Mouse (Mus musculus): Measurements from ENCODE around the gene Slc26a3. TPM values are rescaled to one million over a fixed set of nuclear protein-coding genes. Genes with fewer than 3 reads are reported as not detected.
A peak's percentile ranks its signal among the peaks of the same experiment; 100 is the strongest.
"Not testable (repeated sequence)": the region's sequence is repeated elsewhere in the genome, so short reads cannot be mapped to it uniquely, and the experiment has no call there.

Gene Slc26a3
- polyA plus RNA-seq, 1 experiment from 2014 or later, result not detected

- 44% methylated on average over 6 of the region's 6 CpGs for WGBS
- no peak overlapping the region for H3K4me2 ChIP-seq
- no peak overlapping the region for H3K27ac ChIP-seq (replicated peaks)
- ATAC-seq (ENCODE audit: extremely low read depth, insufficient number of reproducible peaks, low FRiP score, low TSS enrichment), result no peak
- H3K4me3 ChIP-seq, result no peak overlapping the region
- H3K27me3 ChIP-seq (replicated peaks), result 0 out of 2 replicates have a peak, but pooled peaks cover 6% of the 10 kb centered on the region
- H3K9ac ChIP-seq, result no peak overlapping the region
- H3K4me1 ChIP-seq, result 0 out of 2 replicates have a peak, but pooled peaks cover 7% of the 10 kb centered on the region
- H3K36me3 ChIP-seq, result no peaks in the 10 kb centered on the region
- H3K9me3 ChIP-seq, result no peaks in the 10 kb centered on the region
Measured at GRCm38 (mm10) chr12:31437791-31438190, 47.1 kb downstream of the Slc26a3 start.

- H3K27me3 ChIP-seq (replicated peaks), result 0 out of 2 replicates have a peak, but pooled peaks cover 6% of the 10 kb centered on the region
- H3K36me3 ChIP-seq, result no peaks in the 10 kb centered on the region
- no peak overlapping the region for H3K4me3 ChIP-seq
- peaks cover 21% of the 10 kb centered on the region for H3K4me1 ChIP-seq
- H3K9ac ChIP-seq, result no peak overlapping the region
- no peaks in the 10 kb centered on the region for H3K9me3 ChIP-seq
- no peak overlapping the region for H3K4me2 ChIP-seq
- ATAC-seq (ENCODE audit: extremely low read depth, insufficient number of reproducible peaks, low FRiP score, low TSS enrichment), result no peak
- 80% methylated on average over 2 of the region's 2 CpGs for WGBS
- no peak overlapping the region for H3K27ac ChIP-seq (replicated peaks)
Measured at GRCm38 (mm10) chr12:31439612-31440011, 48.9 kb downstream of the Slc26a3 start.

GRCm38 (mm10) chr12:31444131-31444546, 53.5 kb downstream of the Slc26a3 start:
- peaks cover 6% of the 10 kb centered on the region; the same call in 1 of the 2 replicates for H3K27me3 ChIP-seq (replicated peaks)
- H3K4me2 ChIP-seq, result peak overlapping the region; percentile 70
- H3K9ac ChIP-seq, result no peak overlapping the region
- no peaks in the 10 kb centered on the region for H3K36me3 ChIP-seq
- 1% methylated on average over 11 of the region's 11 CpGs for WGBS
- no peaks in the 10 kb centered on the region for H3K9me3 ChIP-seq
- no peak; the same call in 1 of the 2 replicates for ATAC-seq (ENCODE audit: extremely low read depth, insufficient number of reproducible peaks, low FRiP score, low TSS enrichment)
- peaks cover 18% of the 10 kb centered on the region for H3K4me1 ChIP-seq
- peak overlapping the region; percentile 42 for H3K4me3 ChIP-seq
- no peak overlapping the region for H3K27ac ChIP-seq (replicated peaks)

- H3K36me3 ChIP-seq, result no peaks in the 10 kb centered on the region
- ATAC-seq (ENCODE audit: extremely low read depth, insufficient number of reproducible peaks, low FRiP score, low TSS enrichment), result no peak
- no peak overlapping the region for H3K4me3 ChIP-seq
- H3K27ac ChIP-seq (replicated peaks), result no peak overlapping the region
- peak overlapping the region; percentile 70 for H3K4me2 ChIP-seq
- H3K9ac ChIP-seq, result no peak overlapping the region
- 55% methylated on average over 6 of the region's 6 CpGs for WGBS
- H3K9me3 ChIP-seq, result no peaks in the 10 kb centered on the region
- H3K27me3 ChIP-seq (replicated peaks), result peaks cover 6% of the 10 kb centered on the region; the same call in 1 of the 2 replicates
- peaks cover 18% of the 10 kb centered on the region for H3K4me1 ChIP-seq
Measured at GRCm38 (mm10) chr12:31444827-31445226, 54.2 kb downstream of the Slc26a3 start.

GRCm38 (mm10) chr12:31449341-31449740, 58.7 kb downstream of the Slc26a3 start:
- H3K9me3 ChIP-seq, result no peaks in the 10 kb centered on the region
- H3K36me3 ChIP-seq, result no peaks in the 10 kb centered on the region
- H3K27ac ChIP-seq (replicated peaks), result no peak overlapping the region
- WGBS, result 71% methylated on average over 3 of the region's 3 CpGs
- H3K27me3 ChIP-seq (replicated peaks), result no peaks in the 10 kb centered on the region; the same call in 1 of the 2 replicates
- no peak overlapping the region for H3K4me3 ChIP-seq
- H3K9ac ChIP-seq, result no peak overlapping the region
- no peak overlapping the region for H3K4me2 ChIP-seq
- H3K4me1 ChIP-seq, result peaks cover 6% of the 10 kb centered on the region
- ATAC-seq (ENCODE audit: extremely low read depth, insufficient number of reproducible peaks, low FRiP score, low TSS enrichment), result no peak

GRCm38 (mm10) chr12:31456271-31456670, 65.6 kb downstream of the Slc26a3 start:
- no peaks in the 10 kb centered on the region for H3K27me3 ChIP-seq (replicated peaks)
- no peak overlapping the region for H3K4me3 ChIP-seq
- no peak overlapping the region for H3K27ac ChIP-seq (replicated peaks)
- no peak overlapping the region for H3K4me2 ChIP-seq
- 74% methylated on average over 9 of the region's 9 CpGs for WGBS
- no peaks in the 10 kb centered on the region for H3K4me1 ChIP-seq
- no peaks in the 10 kb centered on the region for H3K9me3 ChIP-seq
- H3K9ac ChIP-seq, result no peak overlapping the region
- no peak for ATAC-seq (ENCODE audit: extremely low read depth, insufficient number of reproducible peaks, low FRiP score, low TSS enrichment)
- H3K36me3 ChIP-seq, result no peaks in the 10 kb centered on the region

- Histone ChIP-seq H3K4me3 (no peak overlapping the region), H3K4me1 (no peaks in the 10 kb centered on the region), H3K9me3 (no peaks in the 10 kb centered on the region), H3K9ac (no peak overlapping the region), H3K27ac (replicated peaks) (no peak overlapping the region), H3K4me2 (no peak overlapping the region), H3K27me3 (replicated peaks) (no peaks in the 10 kb centered on the region), H3K36me3 (no peaks in the 10 kb centered on the region)
- 61% methylated on average over 4 of the region's 4 CpGs for WGBS
- no peak for ATAC-seq (ENCODE audit: extremely low read depth, insufficient number of reproducible peaks, low FRiP score, low TSS enrichment)
Measured at GRCm38 (mm10) chr12:31458474-31458873, 67.8 kb downstream of the Slc26a3 start.

GRCm38 (mm10) chr12:31460270-31460669, 69.6 kb downstream of the Slc26a3 start:
- H3K27ac ChIP-seq (replicated peaks); H3K4me2 ChIP-seq; H3K4me3 ChIP-seq; H3K9ac ChIP-seq; H3K9me3 ChIP-seq; ATAC-seq (ENCODE audit: extremely low read depth, insufficient number of reproducible peaks, low FRiP score, low TSS enrichment); H3K27me3 ChIP-seq (replicated peaks); H3K36me3 ChIP-seq; H3K4me1 ChIP-seq: not testable (repeated sequence)
- 38% methylated on average over 3 of the region's 3 CpGs for WGBS

GRCm38 (mm10) chr12:31461371-31461770, 70.7 kb downstream of the Slc26a3 start:
- Histone ChIP-seq H3K36me3 (no peaks in the 10 kb centered on the region), H3K4me1 (0 out of 2 replicates have a peak, but pooled peaks cover 4% of the 10 kb centered on the region), H3K9ac (no peak overlapping the region), H3K4me2 (no peak overlapping the region), H3K4me3 (no peak overlapping the region), H3K9me3 (no peaks in the 10 kb centered on the region), H3K27ac (replicated peaks) (no peak overlapping the region), H3K27me3 (replicated peaks) (no peaks in the 10 kb centered on the region)
- no peak for ATAC-seq (ENCODE audit: extremely low read depth, insufficient number of reproducible peaks, low FRiP score, low TSS enrichment)
- 86% methylated on average over 9 of the region's 9 CpGs for WGBS

- H3K9me3 ChIP-seq, result no peaks in the 10 kb centered on the region
- H3K27me3 ChIP-seq (replicated peaks), result no peaks in the 10 kb centered on the region
- H3K4me1 ChIP-seq, result 0 out of 2 replicates have a peak, but pooled peaks cover 4% of the 10 kb centered on the region
- no peak for ATAC-seq (ENCODE audit: extremely low read depth, insufficient number of reproducible peaks, low FRiP score, low TSS enrichment)
- H3K4me2 ChIP-seq, result no peak overlapping the region
- WGBS, result 73% methylated on average over 4 of the region's 4 CpGs
- no peak overlapping the region for H3K4me3 ChIP-seq
- no peak overlapping the region for H3K9ac ChIP-seq
- no peaks in the 10 kb centered on the region for H3K36me3 ChIP-seq
- H3K27ac ChIP-seq (replicated peaks), result no peak overlapping the region
Measured at GRCm38 (mm10) chr12:31462615-31463014, 71.9 kb downstream of the Slc26a3 start.

- not testable (repeated sequence) for ATAC-seq (ENCODE audit: extremely low read depth, insufficient number of reproducible peaks, low FRiP score, low TSS enrichment); H3K4me3 ChIP-seq
Measured at GRCm38 (mm10) chr12:31478182-31478581, 87.5 kb downstream of the Slc26a3 start.

GRCm38 (mm10) chr12:31486431-31486830, 95.8 kb downstream of the Slc26a3 start:
- no peak overlapping the region for H3K4me3 ChIP-seq
- no peak overlapping the region for H3K9ac ChIP-seq
- H3K36me3 ChIP-seq, result peaks cover 61% of the 10 kb centered on the region
- no peaks in the 10 kb centered on the region for H3K9me3 ChIP-seq
- 64% methylated on average over 6 of the region's 6 CpGs for WGBS
- no peak for ATAC-seq (ENCODE audit: extremely low read depth, insufficient number of reproducible peaks, low FRiP score, low TSS enrichment)
- H3K27me3 ChIP-seq (replicated peaks), result no peaks in the 10 kb centered on the region
- H3K4me2 ChIP-seq, result no peak overlapping the region
- H3K4me1 ChIP-seq, result no peaks in the 10 kb centered on the region
- no peak overlapping the region for H3K27ac ChIP-seq (replicated peaks)

More at GRCm38 (mm10) chr12:31478182-31478581, 87.5 kb downstream of the Slc26a3 start:
- H3K9ac ChIP-seq; H3K27me3 ChIP-seq (replicated peaks); H3K9me3 ChIP-seq; H3K4me2 ChIP-seq; H3K27ac ChIP-seq (replicated peaks); H3K4me1 ChIP-seq; H3K36me3 ChIP-seq: not testable (repeated sequence)
- WGBS, result 88% methylated on average over 4 of the region's 6 CpGs

All from heart, embryonic 13.5 days (tissue).